Mouse (Mus musculus) myocyte (in vitro differentiated cells): ENCODE measurements at regions not wholly inside any gene's neighbourhood (a gene's known extent, or its start where the extent isn't known, plus 50 kb on each side); places are given as distances from the start of the nearest gene placed in this dataset.

Experiments
- H3K27me3 ChIP-seq: one replicate; pipeline ENCODE4 v1.6.1; 2011; ENCODE audit not compliant: control insufficient read depth, insufficient read depth, insufficient read length
- H3K36me3 ChIP-seq: one replicate; pipeline ENCODE4 v1.6.1; 2011; ENCODE audit not compliant: control insufficient read depth, insufficient read depth
- H3K4me2 ChIP-seq: one replicate; pipeline ENCODE4 v1.6.1; 2011; ENCODE audit warnings: low read depth, control low read depth
- H3K4me3 ChIP-seq: one replicate; pipeline ENCODE4 v1.5.1; 2011; ENCODE audit warnings: mild to moderate bottlenecking, control low read depth, moderate library complexity
- H3K79me2 ChIP-seq: one replicate; pipeline ENCODE4 v1.6.1; 2011; ENCODE audit not compliant: control insufficient read depth, insufficient read depth
- H3ac ChIP-seq: one replicate; pipeline ENCODE4 v1.6.1; 2011; ENCODE audit not compliant: control insufficient read depth, insufficient read length
- CEBPB ChIP-seq: IDR thresholded peaks from 2 replicates; pipeline ENCODE4 v1.6.1; 2011; ENCODE audit warnings: mild to moderate bottlenecking, moderate library complexity; ENCODE audit not compliant: poor library complexity, insufficient read depth, severe bottlenecking
- E2F4 ChIP-seq: IDR thresholded peaks from one replicate; pipeline ENCODE4 v1.6.1; 2011; ENCODE audit warnings: mild to moderate bottlenecking, control low read depth, moderate library complexity; ENCODE audit not compliant: insufficient read depth
- MAX ChIP-seq: IDR thresholded peaks from one replicate; pipeline ENCODE4 v1.6.1; 2011; ENCODE audit warnings: low read depth, mild to moderate bottlenecking, control low read depth
- MYOD1 ChIP-seq, 3 experiments: IDR thresholded peaks; one replicate each; pipeline ENCODE4 v1.6.1; 2011; ENCODE audit warnings: control low read depth in 2 of 3, low read depth in 2 of 3, mild to moderate bottlenecking in 2 of 3, moderate library complexity in 1 of 3; ENCODE audit not compliant: insufficient read length in 2 of 3, control insufficient read depth in 1 of 3
- MYOG ChIP-seq, 3 experiments: IDR thresholded peaks; one replicate each; pipeline ENCODE4 v1.6.1; 2011; ENCODE audit warnings: control low read depth in 2 of 3, low read depth in 2 of 3, mild to moderate bottlenecking in 2 of 3; ENCODE audit not compliant: insufficient read length in 2 of 3, control insufficient read depth in 1 of 3, insufficient read depth in 1 of 3
- POLR2A ChIP-seq: IDR thresholded peaks from one replicate; pipeline ENCODE4 v1.6.1; 2011; ENCODE audit warnings: low read depth, mild to moderate bottlenecking, control low read depth, moderate library complexity; ENCODE audit not compliant: insufficient read length
- POLR2AphosphoS2 ChIP-seq: IDR thresholded peaks from one replicate; pipeline ENCODE4 v1.6.1; 2011; ENCODE audit warnings: low read depth, control low read depth; ENCODE audit not compliant: insufficient read length
- REST ChIP-seq: IDR thresholded peaks from one replicate; pipeline ENCODE4 v1.6.1; 2011; ENCODE audit warnings: mild to moderate bottlenecking, control low read depth, moderate library complexity; ENCODE audit not compliant: insufficient read depth, insufficient read length
- SRF ChIP-seq: IDR thresholded peaks from one replicate; pipeline ENCODE4 v1.6.1; 2011; ENCODE audit warnings: low read depth; ENCODE audit not compliant: control insufficient read depth, insufficient read length
- TCF12 ChIP-seq: IDR thresholded peaks from one replicate; pipeline ENCODE4 v1.6.1; 2011; ENCODE audit warnings: mild to moderate bottlenecking, control low read depth; ENCODE audit not compliant: poor library complexity, insufficient read depth, severe bottlenecking
- TCF3 ChIP-seq: IDR thresholded peaks from one replicate; pipeline ENCODE4 v1.6.1; 2011; ENCODE audit warnings: low read depth, control low read depth; ENCODE audit not compliant: insufficient read length
- USF1 ChIP-seq: IDR thresholded peaks from one replicate; pipeline ENCODE4 v1.6.1; 2011; ENCODE audit warnings: low read depth, mild to moderate bottlenecking, control low read depth, moderate library complexity

DNA sequence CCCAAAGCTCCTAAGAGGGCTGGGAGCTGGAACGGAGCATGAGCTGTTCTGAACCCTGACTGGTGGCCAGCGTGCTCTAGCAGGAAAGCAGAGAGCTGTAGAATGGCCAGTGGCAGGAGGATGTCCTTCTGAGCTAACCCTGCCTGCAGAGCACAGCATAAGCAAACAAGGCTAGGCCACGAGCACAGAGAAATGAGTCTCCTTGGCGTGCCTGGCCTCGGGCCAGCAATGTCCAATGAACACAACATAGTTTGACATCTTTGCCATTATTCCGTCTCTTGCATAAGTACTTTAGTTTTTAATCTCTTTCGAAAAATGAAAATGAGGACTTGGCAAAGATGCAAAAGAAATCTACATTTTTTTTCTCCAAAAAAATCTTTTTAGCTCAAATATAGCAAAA is 114.6 kb upstream of the Magi3 start:
- Histone ChIP-seq H3K79me2 (no peaks in the 10 kb centered on the region), H3K27me3 (no peaks in the 10 kb centered on the region), H3K4me3 (no peak overlapping the region), H3ac (no peak overlapping the region), H3K36me3 (no peaks in the 10 kb centered on the region), H3K4me2 (no peak overlapping the region)
- TF ChIP-seq SRF (no peak), TCF3 (no peak), TCF12 (no peak), MAX (no peak), MYOG (IDR thresholded peaks at IDR 0.05; ENCODE audit: control insufficient read depth in 1 of 3, insufficient read depth in 1 of 3, insufficient read length in 2 of 3, low read depth in 2 of 3) (no peak), REST (no peak), USF1 (no peak), E2F4 (no peak), POLR2AphosphoS2 (no peak), CEBPB (no peak), MYOD1 (IDR thresholded peaks at IDR 0.05; ENCODE audit: control insufficient read depth in 1 of 3, insufficient read length in 2 of 3, low read depth in 2 of 3) (no peak), POLR2A (no peak)

DNA sequence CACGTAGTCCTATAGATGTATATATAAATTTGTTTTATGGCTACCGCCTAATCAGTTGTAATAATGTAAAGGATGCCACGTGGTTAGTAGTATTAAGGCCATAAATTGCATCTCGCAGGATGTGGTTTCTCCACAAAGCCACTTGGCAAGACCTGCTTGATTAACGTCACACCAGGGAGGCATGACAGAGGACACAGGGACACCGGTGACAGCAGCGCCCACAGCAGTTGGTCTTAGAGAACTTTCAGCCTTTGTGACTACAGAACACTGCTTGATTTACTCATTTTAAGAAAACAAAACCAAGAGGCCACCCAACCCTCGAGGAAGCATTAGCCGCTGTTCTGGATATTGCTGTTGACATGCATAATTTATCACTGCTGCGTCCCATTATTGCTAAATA is 113.2 kb upstream of the Magi3 start:
- H3K4me2 ChIP-seq = no peak overlapping the region
- no peaks in the 10 kb centered on the region for H3K36me3 ChIP-seq
- no peak overlapping the region for H3ac ChIP-seq
- TF ChIP-seq POLR2A (no peak), MYOG (IDR thresholded peaks at IDR 0.05; ENCODE audit: control insufficient read depth in 1 of 3, insufficient read depth in 1 of 3, insufficient read length in 2 of 3, low read depth in 2 of 3) (no peak), SRF (no peak), MYOD1 (IDR thresholded peaks at IDR 0.05; ENCODE audit: control insufficient read depth in 1 of 3, insufficient read length in 2 of 3, low read depth in 2 of 3) (no peak), TCF12 (no peak), USF1 (no peak), E2F4 (no peak), MAX (no peak), REST (no peak), POLR2AphosphoS2 (no peak), CEBPB (no peak), TCF3 (no peak)
- H3K79me2 ChIP-seq = no peaks in the 10 kb centered on the region
- no peaks in the 10 kb centered on the region for H3K27me3 ChIP-seq
- no peak overlapping the region for H3K4me3 ChIP-seq

DNA sequence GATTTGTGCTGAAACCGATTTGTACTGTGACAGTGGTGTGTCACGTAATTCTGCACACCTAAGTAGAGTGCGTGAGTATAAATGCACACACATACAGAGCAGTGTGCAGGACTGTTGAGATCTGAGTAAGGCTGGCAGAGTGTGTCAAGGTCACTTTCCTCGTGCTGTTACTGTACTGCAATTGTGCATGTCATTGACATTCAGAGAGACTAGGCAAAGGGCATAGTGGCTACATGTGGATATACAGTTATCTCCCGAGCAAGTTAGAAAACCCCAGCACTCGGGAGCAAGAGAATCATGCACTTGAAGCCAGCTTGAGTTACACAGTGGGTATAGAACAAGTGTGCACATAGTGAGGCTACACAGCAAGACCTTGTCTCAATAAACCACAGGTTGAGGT is 110.5 kb upstream of the Magi3 start:
- H3K4me3 ChIP-seq = no peak overlapping the region

DNA sequence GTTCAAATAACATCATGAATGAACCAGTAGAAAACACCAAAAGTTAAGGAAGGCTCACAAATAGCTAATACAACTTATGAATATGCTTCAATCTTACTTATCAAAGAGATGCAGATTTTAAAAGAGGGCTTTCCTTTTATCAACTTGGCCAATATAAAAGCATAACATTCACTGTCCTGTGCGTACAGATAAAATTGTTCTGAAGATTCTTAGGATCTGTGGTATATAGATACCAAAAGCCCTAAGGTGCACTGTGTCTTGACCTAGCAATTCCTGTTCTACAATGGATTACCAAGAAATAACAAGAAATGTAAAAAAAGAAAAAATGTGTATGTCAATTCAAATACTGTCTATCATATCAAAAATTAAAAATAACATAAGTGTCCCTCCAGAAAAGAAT is 107.7 kb upstream of the Magi3 start:
- Histone ChIP-seq H3K36me3 (no peaks in the 10 kb centered on the region), H3K27me3 (no peaks in the 10 kb centered on the region)
- TF ChIP-seq SRF = no peak
- no peak for TF ChIP-seq CEBPB
- TF ChIP-seq POLR2A = no peak
- TF ChIP-seq TCF3 = no peak
- TF ChIP-seq MAX = no peak

More for the DNA sequence above, 110.5 kb upstream of the Magi3 start:
- TF ChIP-seq CEBPB (no peak), POLR2AphosphoS2 (no peak), MAX (no peak), USF1 (no peak), REST (no peak), POLR2A (no peak), TCF12 (no peak), MYOG (IDR thresholded peaks at IDR 0.05; ENCODE audit: control insufficient read depth in 1 of 3, insufficient read depth in 1 of 3, insufficient read length in 2 of 3, low read depth in 2 of 3) (no peak), SRF (no peak), TCF3 (no peak), MYOD1 (IDR thresholded peaks at IDR 0.05; ENCODE audit: control insufficient read depth in 1 of 3, insufficient read length in 2 of 3, low read depth in 2 of 3) (no peak), E2F4 (no peak)
- Histone ChIP-seq H3K36me3 (no peaks in the 10 kb centered on the region), H3K27me3 (no peaks in the 10 kb centered on the region), H3K4me2 (no peak overlapping the region), H3ac (no peak overlapping the region), H3K79me2 (no peaks in the 10 kb centered on the region)

DNA sequence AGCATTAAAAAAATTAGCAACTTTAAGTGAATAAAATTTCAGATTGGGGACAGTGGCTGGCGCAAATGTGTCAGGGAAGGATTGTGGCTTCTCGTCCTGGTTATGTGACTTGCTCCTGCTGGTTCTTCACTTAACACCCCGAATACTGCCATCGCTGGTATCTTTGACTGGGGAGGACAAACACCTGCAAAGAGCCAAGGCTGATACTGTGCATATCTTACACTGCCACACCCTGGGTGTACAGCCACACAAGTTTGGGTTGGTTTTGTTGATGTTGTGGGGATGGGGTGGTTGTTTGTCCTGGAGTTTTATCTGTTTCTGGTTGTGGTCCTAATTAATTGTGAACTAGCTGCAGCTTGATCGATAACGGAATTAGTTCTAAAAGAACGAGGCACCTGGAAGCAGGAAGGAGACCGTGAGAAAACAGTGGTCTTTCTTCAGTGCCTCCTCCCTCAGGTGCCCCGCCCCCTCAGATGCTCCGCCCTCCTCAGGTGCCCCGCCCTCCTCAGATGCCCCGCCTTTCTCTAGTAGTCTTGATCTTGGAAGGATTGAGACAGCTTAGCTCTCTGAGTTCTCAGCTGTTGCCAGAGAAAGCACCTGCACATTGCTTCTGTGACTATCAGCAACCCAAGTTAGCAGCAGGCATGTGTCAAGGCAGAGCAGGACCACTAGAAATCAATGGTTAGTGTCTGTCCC is 107.0 kb upstream of the Magi3 start:
- H3K36me3 ChIP-seq = no peaks in the 10 kb centered on the region
- H3K4me2 ChIP-seq = no peak overlapping the region
- no peak for TF ChIP-seq E2F4
- no peak for TF ChIP-seq SRF
- TF ChIP-seq TCF12 = no peak
- TF ChIP-seq REST = no peak
- no peak overlapping the region for H3ac ChIP-seq
- no peaks in the 10 kb centered on the region for H3K79me2 ChIP-seq
- no peaks in the 10 kb centered on the region for H3K27me3 ChIP-seq
- no peak overlapping the region for H3K4me3 ChIP-seq

More for the DNA sequence above, 107.7 kb upstream of the Magi3 start:
- no peak overlapping the region for H3K4me2 ChIP-seq
- H3K79me2 ChIP-seq = no peaks in the 10 kb centered on the region
- H3K4me3 ChIP-seq = no peak overlapping the region
- H3ac ChIP-seq = no peak overlapping the region
